Mouse (Mus musculus) spleen, adult 12 weeks (tissue): Measurements from ENCODE around the gene Rbl1.
"Not testable (repeated sequence)": the region's sequence is repeated elsewhere in the genome, so short reads cannot be mapped to it uniquely, and the experiment has no call there.

ENCODE experiments used
- DNase-seq: peaks from one replicate; pipeline ENCODE4 v3.0.0; 2022; ENCODE audit warnings: low spot score

Gene Rbl1

DNA sequence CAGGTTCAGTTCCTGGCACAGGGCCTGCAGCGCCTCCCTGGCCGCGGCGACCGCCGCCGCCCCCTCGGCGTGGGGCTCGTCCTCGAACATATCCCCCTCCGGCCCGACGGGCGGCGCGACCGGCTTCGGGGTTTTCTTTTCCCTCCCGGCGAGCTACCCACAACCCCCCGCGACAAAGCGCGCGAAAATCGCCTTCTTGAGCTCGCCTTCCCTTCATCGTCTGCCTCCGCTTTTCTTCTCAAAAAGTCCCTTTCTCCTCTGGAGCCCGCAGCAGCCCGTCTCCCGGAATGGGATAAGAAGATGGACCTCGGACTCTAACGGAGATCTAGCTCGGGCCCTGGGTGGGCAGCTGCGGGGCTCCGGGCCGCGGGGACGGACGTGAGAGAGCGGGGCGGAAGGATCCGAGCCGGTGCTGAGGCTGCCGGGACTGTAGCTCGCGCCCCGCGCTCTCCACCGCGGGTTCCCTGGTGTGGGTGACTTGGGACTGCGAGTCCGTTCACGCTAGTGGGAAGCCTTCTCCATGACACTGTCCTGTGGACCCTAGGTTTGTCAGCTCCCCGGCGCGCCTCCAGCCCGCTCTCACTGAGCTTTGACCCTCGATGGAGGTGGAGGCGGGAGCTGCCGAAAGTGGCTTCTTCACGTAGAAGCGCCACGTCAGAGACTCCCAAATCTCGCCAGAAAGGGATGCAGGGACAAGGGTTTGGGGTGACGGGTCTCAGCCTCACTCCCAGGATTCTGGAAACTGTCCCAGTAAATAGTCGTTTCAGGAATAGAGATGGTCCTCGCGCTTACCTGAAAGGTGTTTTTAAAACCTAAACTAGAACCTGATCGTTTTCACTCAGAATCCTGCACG lies at the start of gene Rbl1:
TSS of gene Rbl1 (minus strand) at position 169 of the 853 bp plus-strand sequence.
- DNase-seq = peak; percentile 87

DNA sequence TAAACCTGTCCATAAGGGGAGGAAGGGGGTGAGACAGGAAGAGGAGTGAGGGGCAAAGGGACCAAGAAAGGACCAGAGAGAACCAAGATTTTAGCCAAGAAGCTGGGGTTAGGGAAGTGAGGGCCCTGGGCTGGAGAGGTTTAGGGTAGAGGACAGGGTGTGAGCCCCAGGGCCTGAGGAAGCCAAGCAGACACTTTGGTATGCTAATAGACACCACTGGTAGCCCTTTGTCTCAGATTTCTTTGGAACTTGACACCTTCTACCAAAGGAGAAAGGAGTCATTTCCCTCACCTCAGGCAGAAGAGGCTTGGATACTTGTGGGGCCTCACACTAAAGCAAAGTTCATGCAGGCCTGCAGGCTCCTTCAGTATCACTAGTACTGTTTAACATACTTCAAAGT lies 43.8 kb upstream of the Rbl1 start:
- DNase-seq = no peak

- DNase-seq = no peak
These were observed 41.3 kb upstream of the Rbl1 start for GRCm38 (mm10) chr2:157245603-157246002.

DNA sequence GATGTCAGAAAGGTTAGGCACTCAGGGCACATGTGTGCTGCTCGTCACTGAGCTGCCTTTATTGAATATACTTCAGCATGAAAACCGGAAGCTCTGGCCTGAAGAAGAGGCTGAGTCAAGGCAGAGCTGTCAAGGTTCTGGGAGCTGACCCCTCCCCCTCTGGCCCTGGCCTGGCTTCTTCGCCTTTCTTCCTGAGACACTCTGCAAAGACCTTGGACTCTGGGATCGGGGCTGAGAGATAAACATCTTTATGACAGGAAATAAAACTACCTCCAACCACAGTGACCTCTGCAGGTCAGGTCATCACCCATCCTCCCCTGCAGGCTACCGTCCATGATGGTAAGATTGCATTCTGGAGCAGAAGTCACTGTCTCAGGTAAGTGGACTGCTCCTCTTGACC lies 40.7 kb upstream of the Rbl1 start:
- no peak for DNase-seq

DNA sequence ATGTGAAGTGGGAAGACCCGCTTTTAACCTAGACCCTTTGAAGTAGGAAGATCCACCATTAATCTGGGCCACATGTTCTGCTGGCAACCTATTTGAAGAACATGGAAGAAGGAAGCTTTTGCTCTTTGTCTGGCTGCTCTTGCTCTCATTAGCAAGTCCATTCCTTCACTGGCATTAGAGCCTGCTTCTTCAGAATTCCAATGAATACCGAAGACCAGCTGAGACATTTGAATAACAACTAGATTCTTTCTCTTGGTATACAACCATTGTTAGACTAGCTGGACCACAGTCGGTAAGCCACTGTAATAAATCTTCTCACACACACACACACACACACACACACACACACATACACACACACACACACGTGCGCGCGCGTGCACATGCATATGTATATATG lies 31.6 kb upstream of the Rbl1 start:
- DNase-seq = no peak

- not testable (repeated sequence) for DNase-seq
These were observed 17.6 kb upstream of the Rbl1 start for GRCm38 (mm10) chr2:157221916-157222315.

DNA sequence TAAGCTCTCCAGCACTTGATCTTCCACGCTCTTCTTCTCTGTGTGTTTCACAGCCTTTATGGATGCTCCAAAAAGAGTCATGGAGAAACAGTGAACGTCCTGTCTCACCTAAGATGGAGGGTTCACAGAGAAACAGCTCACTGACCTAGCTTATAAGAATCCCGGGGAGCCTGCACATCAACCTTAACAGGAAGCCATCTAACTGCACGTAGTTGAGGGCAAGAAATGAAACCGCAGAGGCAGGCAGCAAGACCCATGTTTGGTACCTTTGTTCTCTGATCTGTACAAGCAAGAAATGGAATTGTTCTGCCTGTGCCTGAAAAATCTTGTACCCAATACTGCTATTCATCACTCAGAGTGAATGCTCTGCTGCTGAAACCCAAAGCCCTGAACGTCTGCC lies 15.8 kb upstream of the Rbl1 start:
- no peak for DNase-seq

DNA sequence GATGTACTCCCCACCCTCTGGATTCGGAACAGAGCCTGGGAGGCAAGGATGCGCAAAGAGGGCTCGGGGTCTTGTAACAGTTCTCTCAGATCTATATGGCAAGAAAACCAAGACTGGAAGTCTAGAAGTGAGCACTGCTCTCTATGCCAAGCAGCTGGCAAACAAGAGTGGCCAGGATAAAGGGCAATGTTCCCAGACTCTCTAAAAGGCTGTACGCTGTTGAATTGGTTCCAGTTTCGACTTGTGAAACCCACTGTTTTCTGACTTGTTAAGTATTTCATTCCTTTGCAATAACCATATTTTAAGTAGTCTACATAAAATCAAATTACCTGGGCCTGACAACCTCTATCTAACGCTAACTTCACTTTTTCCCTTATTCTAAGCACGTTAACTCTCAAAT lies 7.4 kb upstream of the Rbl1 start:
- DNase-seq = no peak

DNA sequence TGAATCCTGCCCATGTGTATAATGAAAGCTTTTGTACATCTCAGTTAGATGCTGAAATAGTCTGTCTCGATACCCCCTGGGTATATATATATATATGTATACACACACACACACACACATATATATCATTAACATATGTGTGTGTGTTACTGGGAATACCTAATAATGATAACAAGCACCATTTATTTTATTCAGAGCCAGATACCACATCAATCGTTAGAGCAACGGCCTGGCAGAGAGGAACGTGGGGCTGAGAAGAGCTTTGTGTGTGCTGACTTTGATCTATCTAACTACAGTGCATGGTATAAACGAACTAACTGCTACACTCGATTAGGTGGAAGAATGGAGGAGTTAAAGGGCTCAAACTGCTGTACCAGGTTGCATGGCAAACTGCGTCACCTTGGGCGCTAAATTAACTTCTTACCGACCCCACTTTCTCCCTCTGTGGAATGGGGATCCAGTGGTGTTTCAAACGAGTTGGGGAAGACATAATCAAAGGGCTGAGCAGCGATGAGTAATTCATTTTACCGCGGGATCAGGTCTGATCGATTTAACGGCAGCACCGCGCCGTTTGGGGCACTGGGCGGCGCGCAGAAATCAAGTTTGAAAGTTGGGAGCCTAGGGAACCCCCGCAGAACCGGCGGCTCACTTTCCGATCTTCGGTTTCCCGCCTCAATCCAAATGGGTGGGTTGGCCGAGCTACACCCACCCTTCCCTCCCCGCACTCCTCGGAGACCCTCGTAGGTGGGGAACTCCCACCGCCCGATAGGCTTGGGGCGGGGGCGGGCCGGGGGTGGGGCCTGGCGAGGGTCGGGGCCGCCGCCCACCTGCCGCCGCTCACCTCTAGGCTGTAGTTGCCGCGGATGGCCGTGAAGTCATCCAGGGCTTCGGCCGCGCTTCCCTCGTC lies 622 bp downstream of the Rbl1 start:
- peak; percentile 34 for DNase-seq

DNA sequence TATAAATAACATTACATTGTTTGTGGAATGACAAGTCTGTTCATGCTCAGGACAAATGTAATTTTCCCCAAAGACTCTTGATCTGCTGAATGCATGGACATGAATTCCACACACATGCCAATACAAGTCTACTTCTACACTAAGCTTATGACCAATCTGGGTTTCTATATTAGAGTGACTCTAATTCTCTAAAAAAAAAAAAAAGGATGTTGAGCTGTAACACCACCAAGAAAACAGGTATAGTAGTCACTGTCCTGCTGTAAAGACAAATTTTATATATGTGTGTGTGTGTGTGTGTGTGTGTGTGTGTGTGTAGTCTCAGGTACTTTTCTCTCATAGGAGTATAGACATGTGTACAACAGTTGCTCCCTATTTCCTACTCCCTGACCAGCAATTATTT lies 1.3 kb downstream of the Rbl1 start:
- DNase-seq = no peak

- no peak for DNase-seq
These were observed 2.0 kb downstream of the Rbl1 start for GRCm38 (mm10) chr2:157202361-157202760.

GRCm38 (mm10) chr2:157201081-157201830 lies 3.1 kb downstream of the Rbl1 start:
- no peak for DNase-seq

GRCm38 (mm10) chr2:157198405-157198804 lies 5.9 kb downstream of the Rbl1 start:
- not testable (repeated sequence) for DNase-seq

- DNase-seq = no peak
These were observed 13.7 kb downstream of the Rbl1 start for GRCm38 (mm10) chr2:157190651-157191050.

- DNase-seq = no peak
These were observed 17.1 kb downstream of the Rbl1 start for GRCm38 (mm10) chr2:157187223-157187622.

- no peak for DNase-seq
These were observed 17.8 kb downstream of the Rbl1 start for GRCm38 (mm10) chr2:157186504-157186903.

DNA sequence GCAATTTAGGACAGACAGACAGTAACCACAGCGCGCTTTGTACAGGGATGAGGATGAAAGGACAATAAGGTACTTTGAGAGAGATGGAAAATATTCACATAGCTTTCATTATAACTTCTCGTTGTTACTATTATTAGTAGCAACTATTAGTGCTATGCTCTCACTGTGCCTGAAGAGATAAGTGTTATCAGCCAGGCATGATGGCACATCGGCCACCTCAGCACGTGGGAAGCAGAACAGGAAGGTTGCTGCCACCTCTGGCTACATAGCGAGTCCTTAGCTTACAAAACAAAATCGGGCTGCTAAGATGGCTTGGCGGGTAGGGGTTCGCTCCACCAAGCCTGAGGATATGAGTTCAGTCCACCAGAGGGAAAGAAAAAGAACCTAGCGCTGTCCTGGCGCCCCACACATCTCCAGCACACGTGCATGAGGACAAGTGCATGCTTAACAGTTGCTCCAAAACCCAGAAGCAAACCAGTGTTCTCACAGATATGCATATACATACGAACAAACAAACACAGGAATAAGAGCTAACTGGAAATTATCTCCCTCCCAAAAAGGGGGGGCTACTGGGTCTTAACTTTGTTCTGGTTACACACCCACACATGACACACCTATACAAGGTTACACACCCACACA lies 19.2 kb downstream of the Rbl1 start:
- DNase-seq = no peak

DNA sequence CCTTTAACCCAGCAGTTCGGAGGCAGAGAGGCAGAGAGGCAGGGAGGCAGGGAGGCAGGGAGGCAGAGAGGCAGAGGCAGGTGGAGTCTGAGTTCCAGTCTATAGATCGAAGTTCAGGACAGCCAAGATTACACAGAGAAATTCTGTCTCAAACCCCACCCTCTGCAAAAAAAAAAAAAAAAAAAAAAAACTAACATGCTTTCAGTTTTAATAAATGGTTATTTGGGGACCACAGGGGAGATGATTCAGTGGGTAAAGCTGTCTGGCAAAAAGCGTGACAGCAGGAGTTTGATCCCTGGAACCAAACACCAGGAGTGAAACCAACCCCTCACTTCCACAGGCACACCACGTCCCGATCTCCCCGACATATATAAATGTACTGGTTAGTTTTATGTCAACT lies 26.2 kb downstream of the Rbl1 start:
- no peak for DNase-seq

DNA sequence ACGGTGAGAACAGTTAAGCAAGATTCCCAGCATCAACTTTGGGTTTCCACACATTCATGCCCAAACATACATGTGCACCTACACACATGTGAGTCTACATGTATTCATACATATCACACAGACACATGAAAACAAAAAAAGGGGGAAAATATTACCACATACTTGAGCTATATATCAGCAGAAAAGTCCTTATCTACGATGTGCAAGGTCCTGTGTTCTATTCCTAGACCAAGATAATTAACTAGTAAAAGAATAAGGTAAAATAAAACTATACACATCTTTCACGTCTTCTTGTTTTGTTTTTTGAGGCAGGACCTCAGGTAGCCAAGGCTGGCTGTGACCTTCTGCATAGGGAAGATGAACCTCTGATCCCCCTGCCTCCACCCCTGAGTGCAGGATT lies 28.1 kb downstream of the Rbl1 start:
- no peak for DNase-seq

GRCm38 (mm10) chr2:157174416-157174815 lies 29.9 kb downstream of the Rbl1 start:
- DNase-seq = no peak

GRCm38 (mm10) chr2:157173555-157173954 lies 30.8 kb downstream of the Rbl1 start:
- DNase-seq = no peak

DNA sequence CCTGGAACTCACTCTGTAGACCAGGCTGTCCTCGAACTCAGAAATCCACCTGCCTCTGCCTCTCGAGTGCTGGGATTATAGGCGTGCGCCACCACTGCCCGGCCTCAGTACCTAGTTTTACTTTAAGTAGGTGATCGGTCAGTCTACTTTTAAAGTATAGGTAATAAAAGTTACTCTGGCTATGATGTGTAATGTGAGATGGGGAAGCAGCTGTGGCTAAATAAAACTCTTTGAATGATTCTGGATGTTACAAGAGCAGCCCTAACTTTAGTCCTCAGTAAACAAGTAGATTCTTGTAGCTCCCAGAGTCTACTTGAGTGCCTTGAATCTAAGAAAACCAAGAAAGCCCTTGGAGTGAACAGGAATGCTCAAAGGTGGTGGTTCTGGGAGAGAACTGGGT lies 31.4 kb downstream of the Rbl1 start:
- DNase-seq = no peak
